Mouse (Mus musculus) kidney, adult 2 months (tissue): ENCODE data around the gene Tfap2b. TPM values are rescaled to one million over a fixed set of nuclear protein-coding genes. Genes with fewer than 3 reads are reported as not detected.

Experiments used
- DNase-seq: peaks from one replicate; pipeline ENCODE4 v3.0.0; 2021
- H3K27ac ChIP-seq: fragments of 200-500 bp; 2 replicates; pipeline ENCODE4 v1.5.1; 2012; ENCODE audit warnings: low read depth, low read length, control low read depth, inconsistent platforms; ENCODE audit not compliant: insufficient read depth
- H3K27me3 ChIP-seq: fragments of 200-500 bp; replicated peaks from 2 replicates; pipeline ENCODE4 v1.6.1; 2012; ENCODE audit warnings: mild to moderate bottlenecking, moderate library complexity, low read length, inconsistent platforms; ENCODE audit not compliant: control insufficient read depth, insufficient read depth
- H3K36me3 ChIP-seq: fragments of 200-500 bp; 2 replicates; pipeline ENCODE4 v1.6.1; 2012; ENCODE audit warnings: mild to moderate bottlenecking, moderate library complexity, low read length, inconsistent platforms; ENCODE audit not compliant: control insufficient read depth, insufficient read depth
- H3K4me1 ChIP-seq: fragments of 200-500 bp; 2 replicates; pipeline ENCODE4 v1.6.1; 2011; ENCODE audit warnings: low read length; ENCODE audit not compliant: control insufficient read depth, insufficient read depth
- H3K4me3 ChIP-seq: fragments of 200-500 bp; 2 replicates; pipeline ENCODE4 v1.5.1; 2011; ENCODE audit warnings: mild to moderate bottlenecking, low read depth, low read length, control low read depth; ENCODE audit not compliant: insufficient read depth
- CTCF ChIP-seq: fragments of 200-500 bp; conservative IDR thresholded peaks from 2 replicates; pipeline ENCODE4 v1.5.1; 2011; ENCODE audit warnings: low read depth, mild to moderate bottlenecking, control low read depth, low read length, moderate library complexity, mixed read lengths; ENCODE audit not compliant: insufficient read depth, insufficient read length
- POLR2A ChIP-seq: fragments of 200-500 bp; IDR thresholded peaks from one replicate; pipeline ENCODE4 v1.6.1; 2011; ENCODE audit warnings: low read depth, low read length, control low read depth
- WGBS: fragments of 180-500 bp; shearing (Covaris S2); methylation state at CpG from one replicate; pipeline ENCODE4 v1.1.7; 2018; 5-methylcytosine and 5-hydroxymethylcytosine counted together
- polyA plus RNA-seq: library from polyadenylated mRNA; depleted of rRNA; stranded (reverse); fragments of >200 nt; gene quantifications from 2 replicates; pipeline ENCODE4 v1.2.3, GENCODE M21; 2012

The Tfap2b gene
- polyA plus RNA-seq, 1 experiment = 36.0 TPM

GRCm38 (mm10) chr1:19217391-19217790 lies 8.7 kb downstream of the Tfap2b start:
- H3K36me3 ChIP-seq = no peaks in the 10 kb centered on the region; the same call in 1 of the 2 replicates
- no peak for DNase-seq
- H3K4me1 ChIP-seq = no peaks in the 10 kb centered on the region
- TF ChIP-seq CTCF = no peak
- no peak for TF ChIP-seq POLR2A
- peak overlapping the region; percentile 24; the same call in 1 of the 2 replicates for H3K27ac ChIP-seq
- H3K4me3 ChIP-seq = no peak overlapping the region
- 5% methylated on average over 16 of the region's 16 CpGs for WGBS
- H3K27me3 ChIP-seq = 0 out of 2 replicates have a peak, but pooled peaks cover 1% of the 10 kb centered on the region

GRCm38 (mm10) chr1:19218221-19218620 lies 9.5 kb downstream of the Tfap2b start:
- peak; percentile 3 for DNase-seq
- H3K27me3 ChIP-seq = 0 out of 2 replicates have a peak, but pooled peaks cover 1% of the 10 kb centered on the region
- TF ChIP-seq POLR2A = no peak
- TF ChIP-seq CTCF = no peak

GRCm38 (mm10) chr1:19219381-19219780 lies 10.7 kb downstream of the Tfap2b start:
- DNase-seq = no peak
- 0 out of 2 replicates have a peak, but pooled peaks cover 1% of the 10 kb centered on the region for H3K27me3 ChIP-seq
- H3K36me3 ChIP-seq = no peaks in the 10 kb centered on the region; the same call in 1 of the 2 replicates
- H3K27ac ChIP-seq = no peak overlapping the region
- no peaks in the 10 kb centered on the region for H3K4me1 ChIP-seq
- no peak overlapping the region for H3K4me3 ChIP-seq
- no peak for TF ChIP-seq CTCF
- no peak for TF ChIP-seq POLR2A

More at GRCm38 (mm10) chr1:19218221-19218620, 9.5 kb downstream of the Tfap2b start:
- no peak overlapping the region for H3K27ac ChIP-seq
- 14% methylated on average over 7 of the region's 7 CpGs for WGBS
- peak overlapping the region; percentile 3; the same call in 1 of the 2 replicates for H3K4me3 ChIP-seq
- H3K36me3 ChIP-seq = no peaks in the 10 kb centered on the region; the same call in 1 of the 2 replicates
- no peaks in the 10 kb centered on the region for H3K4me1 ChIP-seq

GRCm38 (mm10) chr1:19220564-19220963 lies 11.8 kb downstream of the Tfap2b start:
- Histone ChIP-seq H3K27ac (no peak overlapping the region), H3K27me3 (0 out of 2 replicates have a peak, but pooled peaks cover 1% of the 10 kb centered on the region), H3K4me1 (no peaks in the 10 kb centered on the region), H3K36me3 (no peaks in the 10 kb centered on the region; the same call in 1 of the 2 replicates), H3K4me3 (no peak overlapping the region)
- peak; percentile 1 for DNase-seq
- WGBS = 13% methylated on average over 1 of the region's 1 CpGs
- TF ChIP-seq CTCF (no peak), POLR2A (no peak)

- WGBS = 2% methylated on average over 7 of the region's 7 CpGs
- no peak overlapping the region for H3K4me3 ChIP-seq
- no peak for DNase-seq
- H3K4me1 ChIP-seq = no peaks in the 10 kb centered on the region
- H3K36me3 ChIP-seq = no peaks in the 10 kb centered on the region; the same call in 1 of the 2 replicates
- 0 out of 2 replicates have a peak, but pooled peaks cover 1% of the 10 kb centered on the region for H3K27me3 ChIP-seq
- TF ChIP-seq POLR2A (no peak), CTCF (no peak)
- H3K27ac ChIP-seq = no peak overlapping the region
Observed at GRCm38 (mm10) chr1:19221601-19222000, 12.9 kb downstream of the Tfap2b start.

GRCm38 (mm10) chr1:19226699-19227098 lies 18.0 kb downstream of the Tfap2b start:
- DNase-seq = no peak
- Histone ChIP-seq H3K36me3 (no peaks in the 10 kb centered on the region), H3K27me3 (0 out of 2 replicates have a peak, but pooled peaks cover under 1% of the 10 kb centered on the region), H3K4me1 (no peaks in the 10 kb centered on the region), H3K27ac (peak overlapping the region; percentile 33; the same call in 1 of the 2 replicates), H3K4me3 (no peak overlapping the region)
- TF ChIP-seq CTCF = no peak
- no peak for TF ChIP-seq POLR2A
- 11% methylated on average over 8 of the region's 8 CpGs for WGBS

- DNase-seq = no peak
- Histone ChIP-seq H3K27me3 (peaks cover 2% of the 10 kb centered on the region; the same call in 1 of the 2 replicates), H3K27ac (peak overlapping the region; percentile 39; the same call in 1 of the 2 replicates), H3K4me3 (no peak overlapping the region), H3K36me3 (no peaks in the 10 kb centered on the region; the same call in 1 of the 2 replicates), H3K4me1 (no peaks in the 10 kb centered on the region)
- 13% methylated on average over 16 of the region's 16 CpGs for WGBS
- TF ChIP-seq CTCF (no peak), POLR2A (no peak)
Observed at GRCm38 (mm10) chr1:19230926-19231573, 22.3 kb downstream of the Tfap2b start.
